ENCODE assay signal across 8 mouse cellular contexts in genomic region chr2:129100784-129101310, GRCm38 (mm10). TPM values are rescaled to one million over a fixed set of nuclear protein-coding genes. Genes with fewer than 3 reads are reported as not detected.
DNase-seq lines count a peak whose midpoint lies in the region; ATAC-seq lines count a peak whose summit lies in the region.

Polr1b (plus strand) TSS chr2:129100995.

- peak; percentile 93 to 95 for DNase-seq in B cell, adult 2 months
- peak; percentile 98 for DNase-seq in brain, adult 2 months (ENCODE audit: low read depth, low spot score)
- DNase-seq in heart, embryonic 10.5 days (ENCODE audit: low spot score) = peak; percentile 98
- peak; percentile 90 for DNase-seq in liver
- peak; percentile 85 to 91 for DNase-seq in spleen, postnatal 4 days (ENCODE audit: low spot score in 2 of 2)

- H3K27me3 ChIP-seq in heart, embryonic 10.5 days (ENCODE audit: insufficient read depth, poor library complexity, severe bottlenecking) = no peaks in the 10 kb centered on the region
- no peaks in the 10 kb centered on the region for H3K27me3 ChIP-seq in kidney, embryonic 15.5 days

- peak within 1 kb of the TSS; percentile 88 for H3K4me3 ChIP-seq in heart, embryonic 10.5 days
- peak within 1 kb of the TSS; percentile 74 for H3K4me3 ChIP-seq in kidney, embryonic 15.5 days (replicated peaks)

- H3K4me1 ChIP-seq in heart, embryonic 10.5 days = 0 out of 2 replicates have a peak, but pooled peaks cover 7% of the 10 kb centered on the region
- peaks cover 11% of the 10 kb centered on the region for H3K4me1 ChIP-seq in kidney, embryonic 15.5 days

- H3K9ac ChIP-seq in kidney, embryonic 15.5 days = peak within 1 kb of the TSS; percentile 70

- ATAC-seq in erythroblast, adult 5-6 weeks (replicated peaks; ENCODE audit: low FRiP score, poor library complexity, severe bottlenecking) = peak; percentile 99
- peak; percentile 99 for ATAC-seq in kidney, embryonic 15.5 days (replicated peaks; ENCODE audit: low FRiP score)
- ATAC-seq in monocyte, adult 5-6 weeks (replicated peaks; ENCODE audit: insufficient number of reproducible peaks, low FRiP score, low TSS enrichment, poor library complexity, severe bottlenecking) = peak; percentile 99

- WGBS in heart, embryonic 10.5 days = under 1% methylated on average over 35 of the region's 35 CpGs
- WGBS in kidney, embryonic 15.5 days = under 1% methylated on average over 35 of the region's 35 CpGs

- H3K27ac ChIP-seq in heart, embryonic 10.5 days = peak within 1 kb of the TSS; percentile 90
- H3K27ac ChIP-seq in kidney, embryonic 15.5 days = no peak within 1 kb of the TSS

- peak within 1 kb of the TSS; percentile 75 for H3K4me2 ChIP-seq in kidney, embryonic 15.5 days

- peaks cover 32% of the 10 kb centered on the region for H3K36me3 ChIP-seq in heart, embryonic 10.5 days
- H3K36me3 ChIP-seq in kidney, embryonic 15.5 days = peaks cover 34% of the 10 kb centered on the region

- H3K9me3 ChIP-seq in heart, embryonic 10.5 days = no peaks in the 10 kb centered on the region
- H3K9me3 ChIP-seq in kidney, embryonic 15.5 days (replicated peaks) = no peaks in the 10 kb centered on the region

RNA-seq across cellular contexts. Expression of gene Polr1b, which starts in this region (rescaled TPM):
- total RNA-seq in erythroblast, adult 5-6 weeks (2015; ENCODE audit: low replicate concordance) = 1.0 and 4.4 TPM in 2 replicates
- 4.9 and 5.3 TPM in 2 replicates for total RNA-seq in erythroblast, adult 5-6 weeks (2017; ENCODE audit: low replicate concordance)
- 25.8 and 35.5 TPM in 2 replicates for polyA plus RNA-seq in heart, embryonic 10.5 days (2016; fragmentation: Nextera tagmentation; extraction: Ambion mirVana)
- polyA plus RNA-seq in kidney, embryonic 15.5 days (2015; fragmentation: Nextera tagmentation; extraction: Ambion mirVana) = 33.1 and 36.1 TPM in 2 replicates
- 6.4 to 20.7 TPM (median 13.2 TPM) in 3 replicates for total RNA-seq in monocyte, adult 5-6 weeks (2017)
